Mouse (Mus musculus) limb, embryonic 15.5 days (tissue): ENCODE measurements around the gene Fmn2. TPM values are rescaled to one million over a fixed set of nuclear protein-coding genes. Genes with fewer than 3 reads are reported as not detected.

Experiments
- ATAC-seq: fragments of 200-750 bp; cut with Nextera tagmentation; 2 replicates; pipeline ENCODE4 v1.8.0; 2017; ENCODE audit warnings: low read depth, moderate TSS enrichment; ENCODE audit not compliant: insufficient number of reproducible peaks, low FRiP score, low TSS enrichment
- H3K27ac ChIP-seq: fragments of 300-500 bp; sonication (generic); 2 replicates; pipeline ENCODE4 v1.5.1; 2015; ENCODE audit warnings: moderate library complexity, mild to moderate bottlenecking, inconsistent platforms
- H3K27me3 ChIP-seq: fragments of 300-500 bp; sonication (generic); 2 replicates; pipeline ENCODE4 v1.6.1; 2015; ENCODE audit warnings: inconsistent platforms
- H3K36me3 ChIP-seq: fragments of 300-500 bp; sonication (generic); 2 replicates; pipeline ENCODE4 v1.6.1; 2015; ENCODE audit warnings: inconsistent platforms
- H3K4me1 ChIP-seq: fragments of 300-500 bp; sonication (generic); 2 replicates; pipeline ENCODE4 v1.6.1; 2015; ENCODE audit warnings: inconsistent platforms
- H3K4me2 ChIP-seq: fragments of 300-500 bp; sonication (generic); 2 replicates; pipeline ENCODE4 v1.6.1; 2015; ENCODE audit warnings: mild to moderate bottlenecking, inconsistent platforms
- H3K4me3 ChIP-seq: fragments of 300-500 bp; sonication (generic); 2 replicates; pipeline ENCODE4 v1.5.1; 2015; ENCODE audit warnings: mild to moderate bottlenecking, inconsistent platforms
- H3K9ac ChIP-seq: fragments of 300-500 bp; sonication (generic); 2 replicates; pipeline ENCODE4 v1.6.1; 2015; ENCODE audit warnings: inconsistent platforms
- H3K9me3 ChIP-seq: fragments of 300-500 bp; sonication (generic); 2 replicates; pipeline ENCODE4 v1.6.1; 2016; ENCODE audit warnings: inconsistent platforms
- WGBS: fragments of 180-500 bp; shearing (Covaris S2); methylation state at CpG from one replicate; pipeline ENCODE4 v1.1.7; 2015; 5-methylcytosine and 5-hydroxymethylcytosine counted together
- polyA plus RNA-seq: library from polyadenylated mRNA; unstranded; fragments of >200 nt; fragmentation: Nextera tagmentation; extraction: Ambion mirVana; gene quantifications from 2 replicates; pipeline ENCODE4 v1.2.1, GENCODE M21; 2015

The Fmn2 gene
- 0.78 and 0.83 TPM in 2 replicates for polyA plus RNA-seq

DNA sequence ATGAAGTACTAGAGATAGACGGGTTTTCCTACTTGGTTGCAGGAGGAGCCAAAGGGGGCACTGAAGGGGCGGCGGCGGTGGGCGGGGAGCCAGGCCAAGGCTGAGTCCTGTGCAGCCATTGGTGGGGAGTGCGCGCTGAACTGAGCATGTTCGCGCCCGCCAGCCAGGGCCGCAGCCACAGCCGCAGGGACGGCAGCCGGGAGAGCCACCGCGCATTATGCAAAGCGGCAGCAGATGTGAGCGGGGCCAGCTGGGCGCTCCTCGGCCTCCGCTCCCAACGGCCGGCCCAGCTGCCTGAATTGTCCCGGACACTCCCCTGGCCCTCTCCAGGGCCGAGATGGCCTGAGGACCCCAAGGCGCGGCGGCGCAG, at the start of gene Fmn2:
TSS of gene Fmn2 (plus strand) at position 165 of the 370 bp plus-strand sequence.
- ATAC-seq = peak; percentile 78; the same call in 1 of the 2 replicates
- peak within 1 kb of the TSS; percentile 96 for H3K4me2 ChIP-seq
- H3K9me3 ChIP-seq = no peaks in the 10 kb centered on the region
- peaks cover 22% of the 10 kb centered on the region for H3K4me1 ChIP-seq
- no peak within 1 kb of the TSS for H3K27ac ChIP-seq
- H3K36me3 ChIP-seq = no peaks in the 10 kb centered on the region
- H3K27me3 ChIP-seq = peaks cover 19% of the 10 kb centered on the region
- H3K4me3 ChIP-seq = peak within 1 kb of the TSS; percentile 50
- peak within 1 kb of the TSS; percentile 26; the same call in 1 of the 2 replicates for H3K9ac ChIP-seq
- under 1% methylated on average over 29 of the region's 29 CpGs for WGBS

DNA sequence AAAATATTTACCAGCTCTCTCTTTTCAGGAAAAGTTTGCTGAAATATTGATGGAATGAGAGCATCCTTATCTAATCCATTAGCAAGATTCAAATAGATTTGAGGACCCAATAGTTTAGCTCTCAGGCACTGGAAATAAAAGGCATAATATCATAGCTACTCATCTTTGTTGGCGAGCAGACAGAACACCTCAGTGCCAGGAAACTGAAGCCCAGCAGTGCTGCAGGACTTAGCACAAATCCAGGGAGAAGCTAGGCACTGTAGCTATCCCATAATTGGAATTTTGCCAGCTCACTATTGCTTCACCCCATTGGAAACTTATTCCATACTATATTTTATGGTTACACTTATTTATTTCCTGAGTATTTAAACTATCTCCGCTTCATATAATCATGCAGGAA, 46.5 kb upstream of the Fmn2 start:
- 81% methylated on average over 2 of the region's 2 CpGs for WGBS
- H3K9ac ChIP-seq = no peak overlapping the region
- no peaks in the 10 kb centered on the region for H3K9me3 ChIP-seq
- H3K4me1 ChIP-seq = no peaks in the 10 kb centered on the region
- no peak for ATAC-seq
- H3K27ac ChIP-seq = no peak overlapping the region
- H3K27me3 ChIP-seq = no peaks in the 10 kb centered on the region
- no peak overlapping the region for H3K4me3 ChIP-seq
- no peak overlapping the region for H3K4me2 ChIP-seq
- H3K36me3 ChIP-seq = no peaks in the 10 kb centered on the region

DNA sequence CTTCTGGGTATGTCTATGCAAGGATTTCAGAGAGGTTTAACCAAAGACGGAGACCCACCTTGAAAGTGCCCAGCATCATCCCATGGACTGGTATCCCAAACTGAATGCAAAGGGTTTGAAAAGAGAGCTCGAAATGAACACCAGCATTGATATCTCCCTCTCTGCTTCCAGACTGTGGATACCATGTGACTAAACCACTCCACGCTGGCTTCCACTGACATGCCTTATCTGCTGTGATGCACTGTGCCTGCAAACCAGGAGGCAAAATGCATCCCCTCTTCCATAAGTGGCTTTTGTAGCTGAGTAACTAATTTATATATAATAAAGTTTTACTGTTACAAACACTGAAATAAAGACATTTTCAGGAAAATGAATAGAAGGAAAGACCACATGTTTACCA, 36.2 kb upstream of the Fmn2 start:
- H3K27ac ChIP-seq = no peak overlapping the region
- no peak overlapping the region for H3K4me3 ChIP-seq
- no peak overlapping the region for H3K9ac ChIP-seq
- no peak for ATAC-seq
- H3K36me3 ChIP-seq = no peaks in the 10 kb centered on the region
- no peaks in the 10 kb centered on the region for H3K9me3 ChIP-seq
- no peaks in the 10 kb centered on the region for H3K27me3 ChIP-seq
- H3K4me1 ChIP-seq = no peaks in the 10 kb centered on the region
- 77% methylated on average over 3 of the region's 3 CpGs for WGBS
- no peak overlapping the region for H3K4me2 ChIP-seq

DNA sequence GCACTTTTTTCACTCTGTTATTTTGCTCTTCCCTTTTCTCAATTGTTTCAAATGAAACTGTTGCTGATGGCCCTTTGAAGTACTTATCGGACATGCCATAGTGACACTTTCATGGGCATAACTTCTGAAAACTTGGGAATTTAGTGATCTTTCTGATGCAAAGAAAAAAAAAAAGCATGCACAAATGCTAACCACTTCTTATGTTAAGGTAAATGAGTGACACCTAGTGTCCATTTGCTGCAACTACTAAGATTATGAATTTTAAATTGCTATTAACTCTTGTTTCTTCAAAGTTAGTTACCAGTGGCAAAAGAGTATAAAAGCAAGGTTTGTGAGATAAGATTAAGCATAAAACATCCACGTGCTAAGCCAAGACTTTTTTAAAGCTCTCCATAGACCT, 35.4 kb upstream of the Fmn2 start:
- 30% methylated on average over 2 of the region's 2 CpGs for WGBS

DNA sequence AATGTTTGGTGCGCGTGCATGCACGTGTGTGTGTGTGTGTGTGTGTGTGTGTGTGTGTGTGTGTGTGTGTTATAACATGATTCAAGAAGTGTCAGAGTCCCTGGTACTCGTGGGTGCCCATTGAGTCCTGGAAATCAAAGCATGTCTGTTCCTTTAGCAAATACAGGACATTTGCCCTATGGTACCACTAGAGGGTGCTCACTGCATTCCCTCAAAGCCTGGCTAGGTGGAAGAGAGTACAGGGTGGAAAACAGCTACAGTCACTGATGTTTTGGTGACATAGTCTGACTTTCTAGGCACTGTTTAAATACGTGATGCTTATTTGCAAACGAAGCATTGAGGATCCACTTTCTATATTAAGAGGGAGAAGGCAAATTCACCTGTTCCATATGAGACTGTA, 31.9 kb upstream of the Fmn2 start:
- ATAC-seq = no peak
- no peaks in the 10 kb centered on the region for H3K4me1 ChIP-seq
- H3K4me3 ChIP-seq = no peak overlapping the region
- H3K4me2 ChIP-seq = no peak overlapping the region
- H3K9me3 ChIP-seq = no peaks in the 10 kb centered on the region
- no peak overlapping the region for H3K27ac ChIP-seq
- WGBS = 9% methylated on average over 6 of the region's 6 CpGs
- no peaks in the 10 kb centered on the region for H3K27me3 ChIP-seq
- no peak overlapping the region for H3K9ac ChIP-seq
- no peaks in the 10 kb centered on the region for H3K36me3 ChIP-seq

More for the DNA sequence above, 35.4 kb upstream of the Fmn2 start:
- Histone ChIP-seq H3K9me3 (no peaks in the 10 kb centered on the region), H3K36me3 (no peaks in the 10 kb centered on the region), H3K4me1 (no peaks in the 10 kb centered on the region), H3K27ac (no peak overlapping the region), H3K4me2 (no peak overlapping the region), H3K27me3 (no peaks in the 10 kb centered on the region), H3K4me3 (no peak overlapping the region), H3K9ac (no peak overlapping the region)
- no peak for ATAC-seq

DNA sequence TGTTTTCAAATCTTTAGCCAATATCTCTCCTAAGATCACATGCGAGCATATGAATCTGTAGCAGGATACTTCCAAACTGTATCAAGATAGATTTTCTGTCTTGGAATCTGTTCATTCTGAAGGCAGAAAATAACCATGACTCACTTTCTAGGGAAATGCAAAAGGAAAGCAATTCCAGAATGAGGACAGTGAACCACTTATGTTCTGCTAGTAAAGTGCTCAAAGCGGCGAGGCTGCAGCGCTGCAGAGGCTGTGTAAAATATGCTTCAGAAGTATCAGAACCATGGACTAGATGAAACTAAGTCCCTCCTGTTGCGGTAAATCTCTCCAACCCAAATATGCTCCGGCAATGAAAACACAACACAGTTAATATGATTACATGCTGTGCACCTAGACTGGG, 19.1 kb upstream of the Fmn2 start:
- Histone ChIP-seq H3K27me3 (no peaks in the 10 kb centered on the region), H3K4me3 (no peak overlapping the region), H3K36me3 (no peaks in the 10 kb centered on the region), H3K4me1 (no peaks in the 10 kb centered on the region), H3K4me2 (no peak overlapping the region), H3K9ac (no peak overlapping the region), H3K27ac (no peak overlapping the region), H3K9me3 (no peaks in the 10 kb centered on the region)
- no peak for ATAC-seq
- WGBS = 80% methylated on average over 6 of the region's 6 CpGs

DNA sequence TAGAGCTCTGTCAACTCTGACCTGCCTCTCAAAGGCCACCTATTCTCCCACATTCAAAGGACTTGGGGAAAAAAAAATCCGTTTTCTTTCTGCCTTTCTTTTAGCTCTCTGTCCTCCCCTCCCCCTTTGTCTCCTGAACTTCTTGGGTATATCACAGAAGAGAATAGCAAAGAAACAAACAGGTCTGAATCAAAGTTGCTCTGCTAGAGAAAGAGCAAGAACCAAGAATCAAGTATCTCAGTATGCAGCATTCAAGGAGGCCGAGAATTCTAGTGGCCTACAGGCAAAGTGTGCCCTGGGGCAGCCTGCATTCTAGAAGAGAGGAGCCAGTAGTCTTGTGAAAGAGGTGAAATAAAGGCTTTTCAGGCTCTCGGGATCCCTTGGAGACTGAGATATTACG, 1.6 kb upstream of the Fmn2 start:
- H3K4me2 ChIP-seq = no peak overlapping the region
- no peak overlapping the region for H3K9ac ChIP-seq
- H3K27me3 ChIP-seq = peaks cover 19% of the 10 kb centered on the region
- WGBS = 52% methylated on average over 4 of the region's 4 CpGs
- ATAC-seq = no peak
- no peaks in the 10 kb centered on the region for H3K9me3 ChIP-seq
- no peaks in the 10 kb centered on the region for H3K36me3 ChIP-seq
- no peak overlapping the region for H3K4me3 ChIP-seq
- peaks cover 22% of the 10 kb centered on the region for H3K4me1 ChIP-seq
- H3K27ac ChIP-seq = no peak overlapping the region

DNA sequence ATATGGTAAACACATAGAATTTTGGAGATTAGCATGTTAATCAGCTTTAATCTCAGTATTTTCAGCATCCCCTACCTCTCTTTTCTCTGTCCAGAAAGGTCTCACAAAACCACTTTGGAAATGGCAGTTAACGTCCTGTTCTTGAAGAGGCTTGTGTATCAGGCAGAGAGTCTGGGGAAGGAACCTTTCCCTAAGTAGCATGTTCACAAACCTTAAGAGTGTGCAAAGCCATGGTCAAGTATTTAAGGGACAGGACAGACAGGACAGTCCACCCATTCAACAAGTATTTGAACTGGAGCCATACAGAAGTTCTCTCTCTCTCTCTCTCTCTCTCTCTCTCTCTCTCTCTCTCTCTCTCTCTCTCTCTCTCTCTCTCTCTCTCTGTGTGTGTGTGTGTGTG, 614 bp upstream of the Fmn2 start:
- no peaks in the 10 kb centered on the region for H3K36me3 ChIP-seq
- no peak overlapping the region for H3K4me2 ChIP-seq
- H3K4me1 ChIP-seq = peaks cover 22% of the 10 kb centered on the region
- WGBS = 63% methylated on average over 1 of the region's 1 CpGs
- no peak overlapping the region for H3K4me3 ChIP-seq
- no peak overlapping the region for H3K27ac ChIP-seq
- ATAC-seq = no peak
- H3K9me3 ChIP-seq = no peaks in the 10 kb centered on the region
- H3K27me3 ChIP-seq = peaks cover 19% of the 10 kb centered on the region
- H3K9ac ChIP-seq = no peak overlapping the region

DNA sequence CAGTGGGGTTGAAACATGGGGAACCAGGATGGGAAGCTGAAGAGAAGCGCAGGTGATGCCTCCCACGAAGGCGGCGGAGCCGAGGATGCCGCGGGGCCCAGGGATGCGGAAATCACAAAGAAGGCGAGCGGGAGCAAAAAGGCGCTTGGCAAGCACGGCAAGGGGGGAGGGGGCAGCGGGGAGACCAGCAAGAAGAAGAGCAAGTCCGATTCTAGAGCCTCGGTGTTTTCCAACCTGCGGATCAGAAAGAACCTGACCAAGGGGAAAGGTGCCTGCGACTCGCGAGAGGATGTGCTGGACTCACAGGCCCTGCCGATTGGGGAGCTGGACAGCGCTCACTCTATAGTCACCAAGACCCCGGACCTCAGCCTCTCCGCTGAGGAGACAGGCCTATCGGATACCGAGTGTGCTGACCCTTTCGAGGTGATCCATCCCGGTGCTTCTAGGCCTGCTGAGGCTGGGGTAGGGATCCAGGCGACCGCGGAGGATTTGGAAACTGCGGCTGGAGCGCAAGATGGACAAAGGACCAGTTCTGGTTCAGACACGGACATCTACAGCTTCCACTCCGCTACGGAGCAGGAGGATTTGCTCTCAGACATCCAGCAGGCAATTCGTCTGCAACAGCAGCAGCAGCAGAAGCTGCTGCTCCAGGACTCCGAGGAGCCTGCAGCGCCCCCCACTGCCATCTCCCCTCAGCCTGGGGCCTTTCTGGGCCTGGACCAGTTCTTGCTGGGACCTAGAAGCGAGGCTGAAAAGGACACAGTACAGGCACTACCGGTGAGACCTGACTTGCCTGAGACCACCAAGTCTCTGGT, 613 bp downstream of the Fmn2 start:
- no peaks in the 10 kb centered on the region for H3K36me3 ChIP-seq
- H3K4me2 ChIP-seq = peak overlapping the region; percentile 96
- peak overlapping the region; percentile 50 for H3K4me3 ChIP-seq
- peaks cover 22% of the 10 kb centered on the region for H3K4me1 ChIP-seq
- H3K9me3 ChIP-seq = no peaks in the 10 kb centered on the region
- H3K9ac ChIP-seq = peak overlapping the region; percentile 26; the same call in 1 of the 2 replicates
- ATAC-seq = no peak
- under 1% methylated on average over 40 of the region's 40 CpGs for WGBS
- peaks cover 19% of the 10 kb centered on the region for H3K27me3 ChIP-seq
- no peak overlapping the region for H3K27ac ChIP-seq

DNA sequence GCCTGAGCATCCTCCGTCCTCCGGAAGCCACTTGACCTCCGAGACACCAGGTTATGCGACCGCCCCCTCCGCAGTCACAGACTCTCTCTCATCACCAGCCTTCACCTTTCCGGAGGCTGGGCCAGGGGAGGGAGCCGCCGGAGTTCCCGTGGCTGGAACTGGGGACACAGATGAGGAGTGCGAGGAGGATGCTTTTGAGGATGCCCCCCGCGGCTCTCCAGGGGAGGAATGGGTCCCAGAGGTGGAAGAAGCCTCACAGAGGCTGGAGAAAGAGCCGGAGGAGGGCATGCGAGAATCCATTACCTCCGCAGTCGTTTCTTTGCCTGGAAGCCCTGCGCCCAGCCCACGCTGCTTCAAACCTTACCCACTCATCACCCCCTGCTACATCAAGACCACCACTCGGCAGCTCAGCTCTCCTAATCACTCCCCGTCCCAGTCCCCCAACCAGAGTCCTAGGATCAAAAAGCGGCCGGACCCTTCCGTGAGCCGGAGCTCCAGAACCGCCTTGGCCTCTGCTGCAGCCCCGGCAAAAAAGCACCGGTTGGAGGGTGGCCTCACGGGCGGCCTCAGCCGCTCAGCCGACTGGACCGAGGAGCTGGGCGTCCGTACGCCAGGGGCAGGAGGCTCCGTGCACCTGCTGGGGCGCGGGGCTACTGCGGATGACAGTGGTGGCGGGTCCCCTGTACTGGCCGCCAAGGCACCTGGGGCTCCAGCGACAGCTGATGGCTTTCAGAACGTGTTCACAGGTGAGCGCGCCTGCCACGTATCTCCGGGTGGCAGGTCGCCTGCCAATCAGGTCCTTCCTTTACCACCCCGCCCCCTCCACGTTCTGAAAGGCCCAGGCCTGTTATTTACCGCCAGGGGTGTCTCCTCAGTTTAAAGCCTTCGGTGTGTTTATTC, 1.5 kb downstream of the Fmn2 start:
- H3K4me1 ChIP-seq = peaks cover 22% of the 10 kb centered on the region
- 1% methylated on average over 53 of the region's 53 CpGs for whole genome bisulfite sequencing
- no peaks in the 10 kb centered on the region for H3K9me3 ChIP-seq
- H3K9ac ChIP-seq = no peak overlapping the region
- no peak overlapping the region for H3K27ac ChIP-seq
- H3K36me3 ChIP-seq = no peaks in the 10 kb centered on the region
- ATAC-seq = no peak
- peaks cover 19% of the 10 kb centered on the region for H3K27me3 ChIP-seq
- H3K4me3 ChIP-seq = peak overlapping the region; percentile 50
- peak overlapping the region; percentile 96 for H3K4me2 ChIP-seq

DNA sequence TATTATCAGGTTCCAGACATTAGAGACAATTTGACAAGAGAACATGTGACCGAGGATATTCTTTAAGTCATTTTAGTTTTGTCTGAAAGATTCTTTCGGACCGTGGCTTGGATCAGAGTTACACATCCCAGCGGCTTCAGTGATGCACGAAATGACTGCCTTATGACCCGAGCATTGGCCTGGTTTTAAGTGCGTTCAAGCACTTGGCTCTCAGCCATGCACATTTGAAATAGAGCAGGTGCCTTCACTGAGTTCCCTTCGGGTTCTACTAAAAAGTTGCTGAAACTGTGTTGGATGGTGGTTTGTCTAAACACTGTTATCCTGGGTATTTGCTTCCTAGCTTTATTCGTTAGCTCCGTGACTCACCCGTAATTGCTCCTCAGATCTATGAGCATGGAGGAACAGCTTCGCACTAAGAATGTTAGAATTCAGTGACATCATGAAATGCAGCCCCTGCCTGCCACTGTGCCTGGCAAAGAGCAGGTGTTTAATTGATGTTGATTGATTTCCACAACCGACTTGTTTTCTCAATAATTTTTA, 7.0 kb downstream of the Fmn2 start:
- 68% methylated on average over 13 of the region's 13 CpGs for WGBS
- Histone ChIP-seq H3K4me3 (no peak overlapping the region), H3K27ac (no peak overlapping the region), H3K9ac (no peak overlapping the region), H3K27me3 (peaks cover under 1% of the 10 kb centered on the region; the same call in 1 of the 2 replicates), H3K4me1 (no peaks in the 10 kb centered on the region), H3K36me3 (no peaks in the 10 kb centered on the region), H3K9me3 (no peaks in the 10 kb centered on the region), H3K4me2 (no peak overlapping the region)
- no peak for ATAC-seq

DNA sequence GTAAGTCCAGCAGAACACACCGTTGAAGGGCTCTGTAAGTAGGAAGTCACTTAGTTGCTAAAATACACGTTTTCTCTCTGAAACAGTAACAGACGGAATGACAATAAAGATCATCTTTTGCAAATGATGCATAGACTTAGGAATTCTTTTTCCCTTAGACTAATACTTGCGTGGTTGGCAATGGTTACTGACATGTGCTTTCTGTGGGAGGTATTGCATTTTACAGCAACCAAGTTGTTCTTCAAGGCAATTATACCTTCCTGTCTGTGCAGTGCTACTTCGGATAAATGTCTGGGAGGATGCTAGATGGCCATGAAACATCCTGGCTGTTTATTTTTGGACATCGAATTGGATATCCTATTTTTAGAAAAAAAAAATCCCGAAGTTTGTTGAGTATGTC, 11.8 kb downstream of the Fmn2 start:
- ATAC-seq = no peak

More for the DNA sequence above, 11.8 kb downstream of the Fmn2 start:
- H3K4me3 ChIP-seq = no peak overlapping the region
- no peak overlapping the region for H3K9ac ChIP-seq
- 75% methylated on average over 7 of the region's 7 CpGs for WGBS
- H3K36me3 ChIP-seq = no peaks in the 10 kb centered on the region
- H3K27ac ChIP-seq = no peak overlapping the region
- H3K4me2 ChIP-seq = no peak overlapping the region
- no peaks in the 10 kb centered on the region for H3K9me3 ChIP-seq
- no peaks in the 10 kb centered on the region for H3K4me1 ChIP-seq
- no peaks in the 10 kb centered on the region for H3K27me3 ChIP-seq
